Mouse (Mus musculus) induced T-regulatory cell, adult 2 months (primary cell): Measurements from ENCODE around the gene Cited4.

Source experiments
- DNase-seq: peaks from one replicate; pipeline ENCODE4 v3.0.0-alpha.2; 2012; ENCODE audit warnings: low read depth

Cited4 gene

GRCm38 (mm10) chr4:120680953-120681352 is 14.6 kb downstream of the Cited4 start:
- peak; percentile 65 for DNase-seq

DNA sequence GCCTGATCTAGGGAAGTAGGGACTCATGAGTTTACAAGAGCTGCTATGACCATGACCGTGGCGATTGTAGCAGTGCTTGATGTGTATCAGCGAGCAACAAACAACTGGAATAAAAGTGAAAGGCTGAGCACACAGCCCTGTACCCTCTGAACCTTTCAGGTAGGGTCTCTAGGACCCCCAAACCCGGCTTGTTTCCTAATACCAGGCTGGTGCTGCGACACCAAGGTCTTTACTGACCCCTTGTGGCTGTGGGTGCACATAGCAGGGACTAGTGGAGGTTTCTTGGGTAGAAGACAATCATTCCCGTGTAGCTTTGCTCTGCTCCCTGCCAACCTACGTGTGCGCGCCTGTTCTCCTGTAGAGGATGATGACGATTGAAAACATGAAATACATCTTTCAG is 15.8 kb downstream of the Cited4 start:
- peak; percentile 74 for DNase-seq

- no peak for DNase-seq
These were observed 17.1 kb downstream of the Cited4 start for GRCm38 (mm10) chr4:120683278-120683997.

DNA sequence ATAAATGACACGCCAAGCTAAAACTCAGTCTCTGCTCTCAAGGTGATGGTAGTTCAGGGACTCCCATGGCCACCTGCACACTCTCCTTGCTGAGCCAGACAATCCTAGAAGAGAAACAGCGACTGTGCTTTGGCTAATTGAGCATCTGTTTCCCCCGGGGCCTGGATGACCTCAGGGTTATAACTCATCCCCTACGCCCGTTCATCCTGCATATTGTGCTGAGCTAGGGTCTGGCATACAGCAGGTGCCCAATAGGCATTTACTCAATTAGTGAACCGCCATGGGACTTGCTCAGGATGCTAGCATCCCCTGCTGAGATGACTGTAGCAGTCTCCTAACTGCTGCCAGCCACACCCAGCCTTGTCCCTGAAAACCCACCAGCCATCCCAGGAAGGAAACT is 20.9 kb downstream of the Cited4 start:
- no peak for DNase-seq

GRCm38 (mm10) chr4:120689317-120689716 is 22.9 kb downstream of the Cited4 start:
- DNase-seq: no peak

GRCm38 (mm10) chr4:120692717-120693116 is 26.3 kb downstream of the Cited4 start:
- DNase-seq: peak; percentile 43

DNA sequence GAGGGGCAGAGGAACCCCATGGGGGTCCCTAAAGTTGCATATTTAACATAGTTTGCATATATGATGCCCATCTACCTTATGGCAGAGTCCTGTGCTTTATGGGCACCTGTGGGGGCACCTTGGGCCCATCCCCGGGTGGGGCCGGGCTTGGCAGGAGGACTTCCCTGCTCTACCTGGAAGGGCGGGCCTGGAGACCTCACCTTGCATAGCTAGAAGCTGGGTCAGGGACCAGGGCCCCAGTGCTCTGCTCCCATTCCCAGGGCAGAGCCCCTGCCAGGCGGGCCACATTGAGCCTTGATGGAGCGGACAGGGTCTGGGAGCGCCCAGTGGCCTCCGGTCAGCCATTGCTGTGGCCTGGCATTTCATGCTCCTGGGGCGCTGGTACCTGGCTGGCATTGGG is 31.0 kb downstream of the Cited4 start:
- DNase-seq: no peak

DNA sequence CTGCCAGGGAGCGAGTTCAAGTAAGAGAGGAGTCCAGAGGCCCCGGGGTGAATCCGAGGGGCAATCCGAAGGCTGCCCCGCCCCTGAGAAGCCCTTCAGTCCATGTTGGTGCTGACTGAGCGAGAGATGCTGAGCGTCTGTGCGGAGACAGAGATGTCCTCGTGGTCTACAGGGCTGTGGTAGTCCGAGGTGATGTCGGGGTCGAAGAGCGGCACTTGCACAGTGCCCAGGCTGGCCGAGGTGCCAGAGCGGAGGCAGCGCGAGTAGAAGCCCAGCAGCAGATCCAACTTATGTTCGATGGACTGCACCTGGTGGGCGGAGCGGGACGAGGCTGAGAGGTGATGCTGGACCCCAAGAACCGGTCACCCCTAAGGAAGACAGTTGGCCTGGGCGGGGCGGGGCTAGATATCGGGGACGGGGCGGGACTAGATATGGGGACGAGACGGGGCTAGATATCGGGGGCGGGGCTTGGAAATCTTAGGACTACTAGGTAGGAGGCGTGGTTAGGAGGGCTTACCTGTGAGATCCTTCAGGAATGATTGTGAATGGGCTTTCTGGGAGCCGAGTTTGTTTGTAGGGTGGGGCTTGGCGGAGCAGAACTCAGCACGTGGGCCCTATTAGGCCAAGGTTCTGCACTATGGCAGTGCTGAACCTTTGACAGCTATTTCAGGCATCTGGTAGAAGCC is 31.6 kb downstream of the Cited4 start:
- DNase-seq: no peak

GRCm38 (mm10) chr4:120701180-120701579 is 34.8 kb downstream of the Cited4 start:
- DNase-seq: no peak

DNA sequence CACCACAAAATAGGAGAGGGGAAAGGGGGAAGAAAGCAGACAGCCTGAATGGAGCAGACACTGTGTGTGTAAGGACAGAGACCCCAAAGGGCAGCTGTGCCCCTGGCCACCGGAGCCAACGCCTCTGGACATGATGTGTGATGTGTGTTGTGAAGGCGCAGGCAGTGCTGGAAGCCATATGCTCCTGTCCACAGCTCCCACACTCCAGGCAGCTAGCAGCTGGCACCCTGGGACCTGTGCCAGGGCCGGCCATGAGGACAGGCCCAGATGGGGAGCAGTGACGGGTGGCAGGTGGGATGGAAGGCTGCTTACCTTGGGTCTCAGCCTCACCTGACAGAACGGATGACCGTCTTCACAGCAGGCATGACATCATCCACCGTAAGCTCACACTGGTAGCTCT is 35.7 kb downstream of the Cited4 start:
- DNase-seq: no peak

GRCm38 (mm10) chr4:120702511-120702910 is 36.1 kb downstream of the Cited4 start:
- no peak for DNase-seq

- DNase-seq: no peak
These were observed 45.9 kb downstream of the Cited4 start for GRCm38 (mm10) chr4:120712236-120712635.

- no peak for DNase-seq
These were observed 46.6 kb downstream of the Cited4 start for GRCm38 (mm10) chr4:120713021-120713420.

GRCm38 (mm10) chr4:120713856-120714497 is 47.6 kb downstream of the Cited4 start:
- no peak for DNase-seq

- DNase-seq: peak; percentile 75
These were observed 49.8 kb downstream of the Cited4 start for GRCm38 (mm10) chr4:120716141-120716571.

DNA sequence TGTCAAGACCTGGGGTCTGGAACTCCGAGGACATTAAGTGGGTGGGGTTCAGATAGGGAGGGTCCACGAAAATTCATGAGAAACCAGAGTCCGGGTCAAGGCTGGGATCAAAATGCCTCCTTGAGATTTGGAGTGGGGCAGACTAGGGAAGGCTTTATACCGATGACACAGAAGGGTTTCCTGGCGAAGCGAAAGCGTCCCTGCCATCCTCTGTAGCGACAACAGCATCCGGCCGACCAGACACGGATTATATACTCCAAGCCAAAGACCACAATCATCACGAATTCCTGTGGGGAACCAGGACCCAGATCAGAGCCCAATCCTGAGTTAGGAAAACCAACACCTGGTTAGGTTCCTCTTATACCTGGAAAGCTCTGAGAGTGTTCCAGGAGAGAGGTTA is 50.4 kb downstream of the Cited4 start:
- peak; percentile 31 for DNase-seq
